Mouse (Mus musculus): ENCODE measurements around the gene Crispld2.

- TF ChIP-seq CTCF (IDR thresholded peaks at IDR 0.05; ENCODE audit: borderline replicate concordance, control insufficient read depth, extremely low read depth, insufficient read depth, low read length, poor library complexity) (no peak), POLR2A (IDR thresholded peaks at IDR 0.05; ENCODE audit: control insufficient read depth, extremely low read depth, insufficient read depth, low read length, poor library complexity) (no peak)
Observed at GRCm38 (mm10) chr8:119948340-119948739, 43.9 kb upstream of the Crispld2 start.
